Mouse (Mus musculus): ENCODE measurements at regions not wholly inside any gene's neighbourhood (a gene's known extent, or its start where the extent isn't known, plus 50 kb on each side); places are given as distances from the start of the nearest gene placed in this dataset.

- TF ChIP-seq CTCF (IDR thresholded peaks at IDR 0.05; ENCODE audit: control insufficient read depth, insufficient read depth, insufficient replicate concordance, low read depth, low read length), result no peak
- TF ChIP-seq POLR2A (IDR thresholded peaks at IDR 0.05; ENCODE audit: control insufficient read depth, low read depth, low read length), result no peak
Observed at GRCm38 (mm10) chr9:41844616-41845015, 279.5 kb downstream of the Sorl1 start.
